Mouse (Mus musculus) lung, postnatal 0 days (tissue): ENCODE results near the gene Cmip.

Experiments
- CTCF ChIP-seq: IDR thresholded peaks from 2 replicates; pipeline ENCODE4 v1.5.1; 2016; ENCODE audit warnings: antibody characterized with exemption, mild to moderate bottlenecking
- EP300 ChIP-seq: IDR thresholded peaks from 2 replicates; pipeline ENCODE4 v1.6.1; 2016; ENCODE audit warnings: antibody characterized with exemption, mild to moderate bottlenecking, control low read depth

DNA sequence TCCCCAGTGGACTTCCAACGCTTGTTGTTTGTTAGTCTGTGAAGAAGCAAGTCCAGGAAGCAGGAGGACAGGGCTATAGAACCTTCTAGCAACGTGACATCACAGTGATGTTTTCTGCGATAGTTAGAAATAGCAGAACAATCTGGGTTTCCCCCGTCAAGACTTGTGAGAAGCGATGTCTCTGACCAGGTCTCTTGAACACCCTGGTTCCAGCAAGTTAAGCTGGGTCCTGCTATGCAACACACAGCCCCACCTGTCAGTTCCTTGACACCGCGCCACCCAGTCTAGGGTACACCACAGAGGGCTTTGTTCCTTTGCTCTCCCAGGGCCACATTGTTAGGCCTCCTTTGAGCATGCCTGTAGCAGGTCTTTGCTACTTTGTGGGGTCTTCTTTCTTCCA is 49.9 kb downstream of the Cmip start:
- TF ChIP-seq CTCF (no peak), EP300 (no peak)
